Mouse (Mus musculus) heart, embryonic 16.5 days (tissue): Measurements from ENCODE around the gene Car15. TPM values are rescaled to one million over a fixed set of nuclear protein-coding genes. Genes with fewer than 3 reads are reported as not detected.

ENCODE experiments used
- ATAC-seq: fragments of 200-750 bp; cut with Nextera tagmentation; replicated peaks from 2 replicates; pipeline ENCODE4 v1.8.0; 2017; ENCODE audit warnings: moderate number of reproducible peaks; ENCODE audit not compliant: insufficient read depth, low FRiP score; ENCODE audit errors: extremely low read depth
- H3K27ac ChIP-seq: fragments of 300-500 bp; sonication (generic); 2 replicates; pipeline ENCODE4 v1.5.1; 2014; ENCODE audit warnings: mild to moderate bottlenecking, low read length, control low read depth, moderate library complexity
- H3K27me3 ChIP-seq: fragments of 300-500 bp; sonication (generic); 2 replicates; pipeline ENCODE4 v1.6.1; 2014; ENCODE audit warnings: low read length, mixed read lengths; ENCODE audit not compliant: control insufficient read depth, insufficient read depth
- H3K36me3 ChIP-seq: fragments of 300-500 bp; sonication (generic); 2 replicates; pipeline ENCODE4 v1.6.1; 2014; ENCODE audit not compliant: control insufficient read depth, insufficient read depth
- H3K4me1 ChIP-seq: fragments of 300-500 bp; sonication (generic); 2 replicates; pipeline ENCODE4 v1.6.1; 2014; ENCODE audit warnings: low read length, mixed read lengths; ENCODE audit not compliant: control insufficient read depth, insufficient read depth
- H3K4me2 ChIP-seq: fragments of 300-500 bp; sonication (generic); 2 replicates; pipeline ENCODE4 v1.6.1; 2014; ENCODE audit warnings: low read depth, mild to moderate bottlenecking, control low read depth, low read length
- H3K4me3 ChIP-seq: fragments of 300-500 bp; sonication (generic); 2 replicates; pipeline ENCODE4 v1.5.1; 2014; ENCODE audit warnings: mild to moderate bottlenecking, control low read depth, low read length
- H3K9ac ChIP-seq: fragments of 300-500 bp; sonication (generic); 2 replicates; pipeline ENCODE4 v1.6.1; 2014; ENCODE audit warnings: low read length, control low read depth
- H3K9me3 ChIP-seq: fragments of 300-500 bp; sonication (generic); replicated peaks from 2 replicates; pipeline ENCODE4 v1.6.1; 2016; ENCODE audit warnings: low read length; ENCODE audit not compliant: control insufficient read depth
- WGBS: fragments of 180-500 bp; shearing (Covaris S2); extraction: QIAGEN DNeasy Blood & Tissue Kit; methylation state at CpG from one replicate; pipeline ENCODE4 v1.1.7; 2014; 5-methylcytosine and 5-hydroxymethylcytosine counted together
- polyA plus RNA-seq: library from polyadenylated mRNA; unstranded; fragments of >200 nt; fragmentation: Nextera tagmentation; extraction: Ambion mirVana; gene quantifications from 2 replicates; pipeline ENCODE4 v1.2.1, GENCODE M21; 2015

The Car15 gene
- polyA plus RNA-seq, 1 experiment from 2014 or later, result 2.0 TPM

GRCm38 (mm10) chr16:17830385-17831178 is 7.6 kb downstream of the Car15 start:
- Histone ChIP-seq H3K4me2 (no peak overlapping the region), H3K9ac (no peak overlapping the region), H3K4me1 (no peaks in the 10 kb centered on the region), H3K9me3 (no peaks in the 10 kb centered on the region), H3K4me3 (no peak overlapping the region), H3K36me3 (no peaks in the 10 kb centered on the region), H3K27me3 (peaks cover 62% of the 10 kb centered on the region), H3K27ac (no peak overlapping the region)
- 78% methylated on average over 10 of the region's 10 CpGs for WGBS
- ATAC-seq, result no peak

GRCm38 (mm10) chr16:17828867-17829266 is 9.3 kb downstream of the Car15 start:
- Histone ChIP-seq H3K9me3 (no peaks in the 10 kb centered on the region), H3K4me1 (no peaks in the 10 kb centered on the region), H3K9ac (no peak overlapping the region), H3K27ac (no peak overlapping the region), H3K4me3 (no peak overlapping the region), H3K27me3 (peaks cover 47% of the 10 kb centered on the region), H3K36me3 (no peaks in the 10 kb centered on the region), H3K4me2 (no peak overlapping the region)
- 78% methylated on average over 3 of the region's 3 CpGs for WGBS
- ATAC-seq, result no peak

GRCm38 (mm10) chr16:17828229-17828628 is 9.9 kb downstream of the Car15 start:
- Histone ChIP-seq H3K36me3 (no peaks in the 10 kb centered on the region), H3K4me2 (no peak overlapping the region), H3K4me3 (no peak overlapping the region), H3K9me3 (no peaks in the 10 kb centered on the region), H3K27me3 (peaks cover 40% of the 10 kb centered on the region), H3K4me1 (no peaks in the 10 kb centered on the region), H3K27ac (no peak overlapping the region), H3K9ac (no peak overlapping the region)
- ATAC-seq, result no peak
- 74% methylated on average over 2 of the region's 2 CpGs for WGBS

GRCm38 (mm10) chr16:17826500-17826899 is 11.7 kb downstream of the Car15 start:
- Histone ChIP-seq H3K9ac (no peak overlapping the region), H3K9me3 (no peaks in the 10 kb centered on the region), H3K4me1 (no peaks in the 10 kb centered on the region), H3K36me3 (no peaks in the 10 kb centered on the region), H3K4me2 (no peak overlapping the region), H3K27me3 (peaks cover 23% of the 10 kb centered on the region), H3K27ac (no peak overlapping the region), H3K4me3 (no peak overlapping the region)
- no peak for ATAC-seq
- WGBS, result 78% methylated on average over 2 of the region's 2 CpGs

GRCm38 (mm10) chr16:17816528-17816927 is 21.6 kb downstream of the Car15 start:
- Histone ChIP-seq H3K4me1 (peaks cover 10% of the 10 kb centered on the region), H3K27me3 (peaks cover 8% of the 10 kb centered on the region; the same call in 1 of the 2 replicates), H3K9me3 (no peaks in the 10 kb centered on the region), H3K9ac (no peak overlapping the region), H3K36me3 (no peaks in the 10 kb centered on the region), H3K4me3 (no peak overlapping the region), H3K4me2 (no peak overlapping the region), H3K27ac (no peak overlapping the region)
- WGBS, result 78% methylated on average over 8 of the region's 8 CpGs
- no peak for ATAC-seq

- Histone ChIP-seq H3K9me3 (no peaks in the 10 kb centered on the region), H3K27me3 (peaks cover 8% of the 10 kb centered on the region; the same call in 1 of the 2 replicates), H3K4me2 (peak overlapping the region; percentile 83), H3K27ac (no peak overlapping the region), H3K4me3 (peak overlapping the region; percentile 57), H3K36me3 (no peaks in the 10 kb centered on the region), H3K4me1 (peaks cover 10% of the 10 kb centered on the region), H3K9ac (peak overlapping the region; percentile 64)
- 4% methylated on average over 63 of the region's 63 CpGs for WGBS
- ATAC-seq, result peak; percentile 77
These were observed 22.5 kb downstream of the Car15 start for GRCm38 (mm10) chr16:17815411-17816402.

- no peaks in the 10 kb centered on the region for H3K36me3 ChIP-seq
- H3K4me1 ChIP-seq, result peaks cover 10% of the 10 kb centered on the region
- H3K4me3 ChIP-seq, result no peak overlapping the region
- 0 out of 2 replicates have a peak overlapping the region, but pooled peaks have one; percentile 17 for H3K9ac ChIP-seq
- no peak for ATAC-seq
- H3K27ac ChIP-seq, result no peak overlapping the region
- H3K9me3 ChIP-seq, result no peaks in the 10 kb centered on the region
- WGBS, result 37% methylated on average over 4 of the region's 4 CpGs
- H3K4me2 ChIP-seq, result no peak overlapping the region
- peaks cover 11% of the 10 kb centered on the region for H3K27me3 ChIP-seq
These were observed 25.0 kb downstream of the Car15 start for GRCm38 (mm10) chr16:17813173-17813572.

- Histone ChIP-seq H3K4me1 (peaks cover 12% of the 10 kb centered on the region), H3K36me3 (no peaks in the 10 kb centered on the region), H3K9ac (no peak overlapping the region), H3K4me3 (no peak overlapping the region), H3K4me2 (no peak overlapping the region), H3K27me3 (peaks cover 14% of the 10 kb centered on the region), H3K9me3 (no peaks in the 10 kb centered on the region), H3K27ac (no peak overlapping the region)
- WGBS, result 9% methylated on average over 5 of the region's 5 CpGs
- ATAC-seq, result no peak
These were observed 26.0 kb downstream of the Car15 start for GRCm38 (mm10) chr16:17812120-17812519.
